Mouse (Mus musculus) MEL (cell line): Measurements from ENCODE around the gene Rhbdl1. TPM values are rescaled to one million over a fixed set of nuclear protein-coding genes. Genes with fewer than 3 reads are reported as not detected.

Experiments used
- DNase-seq: peaks from one replicate; pipeline ENCODE4 v3.0.0; 2011; ENCODE audit warnings: low read depth, low spot score
- H3K27ac ChIP-seq: 2 replicates; pipeline ENCODE4 v1.5.1; 2012; ENCODE audit warnings: low read depth, mild to moderate bottlenecking, control low read depth, low read length, moderate library complexity; ENCODE audit not compliant: control insufficient read depth
- H3K27me3 ChIP-seq, 2 experiments: fragments of 150-350 bp in 1 of 2; sonication (generic) in 1 of 2; 2 replicates each; pipeline ENCODE4 v1.6.1; 2012; ENCODE audit warnings: low read length in 2 of 2, mild to moderate bottlenecking in 2 of 2, improper control_type of control experiment in 1 of 2, moderate library complexity in 1 of 2; ENCODE audit not compliant: insufficient read depth in 2 of 2, control insufficient read depth in 1 of 2
- H3K36me3 ChIP-seq, 2 experiments: 2 replicates each; pipeline ENCODE4 v1.6.1; 2012 to 2014; ENCODE audit warnings: low read length in 2 of 2, improper control_type of control experiment in 1 of 2, inconsistent platforms in 1 of 2, mild to moderate bottlenecking in 1 of 2; ENCODE audit not compliant: insufficient read depth in 2 of 2, control insufficient read depth in 1 of 2
- H3K4me1 ChIP-seq, 2 experiments: fragments of 150-350 bp in 1 of 2; sonication (generic) in 1 of 2; 2 replicates each; pipeline ENCODE4 v1.6.1; 2012; ENCODE audit warnings: low read length in 2 of 2, improper control_type of control experiment in 1 of 2, mild to moderate bottlenecking in 1 of 2; ENCODE audit not compliant: insufficient read depth in 2 of 2, control insufficient read depth in 1 of 2
- H3K4me3 ChIP-seq, 2 experiments: fragments of 150-350 bp in 1 of 2; sonication (generic) in 1 of 2; 2 replicates each; pipeline ENCODE4 v1.5.1; 2012; ENCODE audit warnings: low read depth in 2 of 2, low read length in 2 of 2, mild to moderate bottlenecking in 2 of 2, moderate library complexity in 2 of 2, control low read depth in 1 of 2, improper control_type of control experiment in 1 of 2; ENCODE audit not compliant: control insufficient read depth in 1 of 2, insufficient read depth in 1 of 2
- H3K79me2 ChIP-seq: 2 replicates; pipeline ENCODE4 v1.6.1; 2012; ENCODE audit warnings: mild to moderate bottlenecking, low read length, moderate library complexity; ENCODE audit not compliant: control insufficient read depth, poor library complexity, insufficient read depth
- H3K9ac ChIP-seq: 2 replicates; pipeline ENCODE4 v1.6.1; 2012; ENCODE audit warnings: low read depth, mild to moderate bottlenecking, control low read depth, low read length, moderate library complexity; ENCODE audit not compliant: control insufficient read depth, poor library complexity, severe bottlenecking
- H3K9me3 ChIP-seq: fragments of 150-350 bp; sonication (generic); replicated peaks from 2 replicates; pipeline ENCODE4 v1.6.1; 2012; ENCODE audit warnings: mild to moderate bottlenecking, low read length, improper control_type of control experiment, moderate library complexity; ENCODE audit not compliant: insufficient read depth
- BHLHE40 ChIP-seq: IDR thresholded peaks from 2 replicates; pipeline ENCODE4 v1.6.1; 2012; ENCODE audit warnings: low read depth, mild to moderate bottlenecking, inconsistent platforms, low read length, improper control_type of control experiment, borderline replicate concordance
- CHD1 ChIP-seq: IDR thresholded peaks from 2 replicates; pipeline ENCODE4 v1.6.1; 2012; ENCODE audit warnings: low read depth, mild to moderate bottlenecking, inconsistent platforms, low read length, improper control_type of control experiment
- CTCF ChIP-seq, 3 experiments: IDR thresholded peaks in 2 of 3; conservative IDR thresholded peaks in 1 of 3; 2 replicates each; pipeline ENCODE4 v1.5.1; 2011 to 2012; ENCODE audit warnings: low read length in 3 of 3, low read depth in 2 of 3, mild to moderate bottlenecking in 2 of 3, improper control_type of control experiment in 1 of 3, inconsistent platforms in 1 of 3, mixed read lengths in 1 of 3, moderate library complexity in 1 of 3; ENCODE audit not compliant: control insufficient read depth in 1 of 3, insufficient read depth in 1 of 3, poor library complexity in 1 of 3, severe bottlenecking in 1 of 3
- EP300 ChIP-seq, 2 experiments: IDR thresholded peaks; 2 replicates each; pipeline ENCODE4 v1.6.1; 2011; ENCODE audit warnings: improper control_type of control experiment in 2 of 2, low read length in 2 of 2, low read depth in 1 of 2, mild to moderate bottlenecking in 1 of 2
- ETS1 ChIP-seq: IDR thresholded peaks from 2 replicates; pipeline ENCODE4 v1.6.1; 2012; ENCODE audit warnings: low read depth, mild to moderate bottlenecking, inconsistent platforms, low read length, improper control_type of control experiment, moderate library complexity
- GABPA ChIP-seq: IDR thresholded peaks from 2 replicates; pipeline ENCODE4 v1.6.1; 2012; ENCODE audit warnings: low read depth, mild to moderate bottlenecking, inconsistent platforms, low read length, improper control_type of control experiment, moderate library complexity
- HCFC1 ChIP-seq: IDR thresholded peaks from 2 replicates; pipeline ENCODE4 v1.6.1; 2012; ENCODE audit warnings: low read depth, mild to moderate bottlenecking, inconsistent platforms, low read length, improper control_type of control experiment, moderate library complexity
- KAT2A ChIP-seq: conservative IDR thresholded peaks from 2 replicates; pipeline ENCODE4 v1.6.1; 2012; ENCODE audit warnings: low read depth, low read length, improper control_type of control experiment, inconsistent platforms
- MAFK ChIP-seq: IDR thresholded peaks from 2 replicates; pipeline ENCODE4 v1.6.1; 2011; ENCODE audit warnings: low read depth, mild to moderate bottlenecking, low read length, improper control_type of control experiment, borderline replicate concordance
- MAX ChIP-seq: IDR thresholded peaks from 2 replicates; pipeline ENCODE4 v1.6.1; 2011; ENCODE audit warnings: low read length, improper control_type of control experiment
- MAZ ChIP-seq: IDR thresholded peaks from 2 replicates; pipeline ENCODE4 v1.6.1; 2012; ENCODE audit warnings: low read depth, mild to moderate bottlenecking, inconsistent platforms, low read length, improper control_type of control experiment
- MEF2A ChIP-seq: IDR thresholded peaks from 2 replicates; pipeline ENCODE4 v1.6.1; 2014; ENCODE audit warnings: low read depth, mild to moderate bottlenecking, inconsistent platforms, low read length, improper control_type of control experiment; ENCODE audit not compliant: poor library complexity, insufficient replicate concordance, severe bottlenecking; ENCODE audit errors: extremely low read depth
- MXI1 ChIP-seq: IDR thresholded peaks from 2 replicates; pipeline ENCODE4 v1.6.1; 2011; ENCODE audit warnings: mild to moderate bottlenecking, low read depth, low read length, improper control_type of control experiment
- MYB ChIP-seq: IDR thresholded peaks from 2 replicates; pipeline ENCODE4 v1.6.1; 2011; ENCODE audit warnings: mild to moderate bottlenecking, low read depth, low read length, improper control_type of control experiment
- MYC ChIP-seq: IDR thresholded peaks from 2 replicates; pipeline ENCODE4 v1.6.1; 2011; ENCODE audit warnings: low read depth, mild to moderate bottlenecking, low read length, improper control_type of control experiment, moderate library complexity
- RAD21 ChIP-seq: IDR thresholded peaks from 2 replicates; pipeline ENCODE4 v1.6.1; 2011; ENCODE audit warnings: mild to moderate bottlenecking, low read depth, low read length, improper control_type of control experiment
- RCOR1 ChIP-seq: IDR thresholded peaks from 2 replicates; pipeline ENCODE4 v1.6.1; 2012; ENCODE audit warnings: low read depth, mild to moderate bottlenecking, inconsistent platforms, low read length, improper control_type of control experiment
- SIN3A ChIP-seq: IDR thresholded peaks from 2 replicates; pipeline ENCODE4 v1.6.1; 2012; ENCODE audit warnings: low read length, improper control_type of control experiment, inconsistent platforms
- TBP ChIP-seq: IDR thresholded peaks from 2 replicates; pipeline ENCODE4 v1.8.0; 2011; ENCODE audit warnings: low read depth, low read length, improper control_type of control experiment
- TCF12 ChIP-seq: IDR thresholded peaks from 2 replicates; pipeline ENCODE4 v1.6.1; 2014; ENCODE audit warnings: low read depth, mild to moderate bottlenecking, inconsistent platforms, low read length, improper control_type of control experiment, moderate library complexity
- UBTF ChIP-seq: IDR thresholded peaks from 2 replicates; pipeline ENCODE4 v1.6.1; 2012; ENCODE audit warnings: low read depth, mild to moderate bottlenecking, inconsistent platforms, low read length, improper control_type of control experiment, moderate library complexity, borderline replicate concordance; ENCODE audit not compliant: insufficient read depth
- USF1 ChIP-seq: IDR thresholded peaks from 2 replicates; pipeline ENCODE4 v1.6.1; 2014; ENCODE audit warnings: low read depth, mild to moderate bottlenecking, inconsistent platforms, low read length, improper control_type of control experiment, moderate library complexity
- ZC3H11A ChIP-seq: IDR thresholded peaks from 2 replicates; pipeline ENCODE4 v1.6.1; 2012; ENCODE audit warnings: low read depth, mild to moderate bottlenecking, inconsistent platforms, low read length, improper control_type of control experiment
- polyA plus RNA-seq, 2 experiments: library from polyadenylated mRNA; stranded (reverse) in 1 of 2; unstranded in 1 of 2; fragments of >175 nt in 1 of 2; fragments of >200 nt in 1 of 2; gene quantifications; 2 replicates each; pipeline versions ENCODE4 v1.2.1 to v1.2.4; 2012; ENCODE audit warnings: low replicate concordance in 2 of 2, low read depth in 1 of 2; ENCODE audit not compliant: insufficient read length in 2 of 2, insufficient read depth in 1 of 2, missing spikeins in 1 of 2
- total RNA-seq: library from RNA; depleted of rRNA; stranded (reverse); fragments of 300-350 nt; gene quantifications from 2 replicates; pipeline ENCODE4 v1.2.3, GENCODE M21; 2012

Rhbdl1 gene
- total and polyA plus RNA-seq, 3 experiments = 1.4 to 4.0 TPM; not detected in 1

DNA sequence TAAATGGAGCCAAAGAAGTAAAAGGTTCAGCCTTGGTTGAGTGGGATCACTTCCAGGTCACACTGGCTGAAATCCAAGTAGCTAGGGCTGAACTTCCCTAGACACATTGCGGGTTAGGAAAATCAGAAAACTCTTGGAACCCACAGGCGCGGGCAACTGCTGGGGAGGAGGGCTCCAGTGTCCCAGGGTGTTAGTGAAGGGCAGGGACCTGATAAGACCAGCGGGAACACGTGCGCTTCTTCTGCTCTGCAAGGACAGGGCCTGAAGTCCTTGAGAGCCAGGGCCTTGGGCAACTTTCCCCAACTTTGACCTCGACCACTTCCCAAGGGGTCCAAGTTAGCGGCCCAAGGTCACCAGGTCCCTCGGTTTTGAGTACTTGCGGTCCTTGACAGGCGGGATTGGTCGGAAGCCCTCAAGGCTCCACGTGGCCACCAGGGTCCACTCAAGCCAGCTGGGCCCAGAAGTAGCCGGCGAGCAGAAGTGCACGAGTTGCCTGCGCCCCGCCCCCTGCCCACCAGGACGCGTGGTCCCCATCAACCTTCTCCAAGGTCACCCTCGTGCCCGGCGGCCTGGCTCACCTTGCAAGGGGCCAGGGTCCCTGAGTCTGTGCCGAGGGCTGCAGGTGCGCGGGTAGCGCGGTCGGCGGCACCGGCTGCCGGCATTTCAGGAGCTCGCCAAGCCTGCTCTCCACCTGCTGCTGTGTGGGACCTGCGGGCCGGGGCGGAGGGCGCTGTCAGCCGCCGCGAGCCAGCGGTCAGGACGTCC lies 30.9 kb upstream of the Rhbdl1 start:
- Histone ChIP-seq H3K79me2 (peaks cover 25% of the 10 kb centered on the region), H3K36me3 (peaks cover 0 to 3% of the 10 kb centered on the region in 2 experiments; a peak in 1 of 4 replicates), H3K27me3 (no peaks in the 10 kb centered on the region), H3K4me3 (peak overlapping the region; percentile 76 to 79), H3K4me1 (0 out of 4 replicates have a peak, but pooled peaks cover 0 to 5% of the 10 kb centered on the region in 2 experiments)
- no peak for TF ChIP-seq CTCF (IDR thresholded peaks at IDR 0.05 in 2 of 3, conservative IDR thresholded peaks at IDR 0.05 in 1 of 3; ENCODE audit: control insufficient read depth in 1 of 3, insufficient read depth in 1 of 3, low read depth in 2 of 3, low read length in 3 of 3, poor library complexity in 1 of 3, severe bottlenecking in 1 of 3)
- no peak for TF ChIP-seq MEF2A
- no peak; the same call in 1 of the 2 replicates for TF ChIP-seq KAT2A
- TF ChIP-seq MAZ = no peak; the same call in 1 of the 2 replicates
- TF ChIP-seq EP300 (IDR thresholded peaks at IDR 0.05; ENCODE audit: low read depth in 1 of 2, low read length in 2 of 2) = no peak
- TF ChIP-seq ZC3H11A = no peak
- peak; percentile 87 for TF ChIP-seq MAX
- peak; percentile 77 for TF ChIP-seq SIN3A
- peak; percentile 75 for TF ChIP-seq HCFC1
- no peak for TF ChIP-seq MYB
- no peak for TF ChIP-seq TBP
- TF ChIP-seq UBTF = no peak
- 0 out of 2 replicates have a peak, but pooled peaks have one; percentile 24 for TF ChIP-seq RCOR1
- TF ChIP-seq MAFK = no peak
- no peak for TF ChIP-seq RAD21
- peak; percentile 90 for TF ChIP-seq MXI1
- TF ChIP-seq GABPA = no peak
- 0 out of 2 replicates have a peak, but pooled peaks have one; percentile 11 for TF ChIP-seq TCF12
- peak; percentile 38; the same call in 1 of the 2 replicates for TF ChIP-seq USF1
- peak; percentile 92 for TF ChIP-seq MYC
- 0 out of 2 replicates have a peak, but pooled peaks have one; percentile 30 for TF ChIP-seq CHD1
- TF ChIP-seq BHLHE40 = peak; percentile 69
- TF ChIP-seq ETS1 = no peak
- TF ChIP-seq, all 39 proteins: peak for 10
- Histone ChIP-seq H3K27ac (peak overlapping the region; percentile 47), H3K9ac (peak overlapping the region; percentile 80), H3K9me3 (no peaks in the 10 kb centered on the region)
- DNase-seq = peak; percentile 75
